Mouse (Mus musculus) kidney, postnatal 36 days (tissue): ENCODE data around the gene Blcap.

Experiments
- DNase-seq, 2 experiments: peaks; one replicate each; pipeline ENCODE4 v3.0.0; 2021 to 2022; ENCODE audit warnings: mixed read lengths in 2 of 2

The Blcap gene

DNA sequence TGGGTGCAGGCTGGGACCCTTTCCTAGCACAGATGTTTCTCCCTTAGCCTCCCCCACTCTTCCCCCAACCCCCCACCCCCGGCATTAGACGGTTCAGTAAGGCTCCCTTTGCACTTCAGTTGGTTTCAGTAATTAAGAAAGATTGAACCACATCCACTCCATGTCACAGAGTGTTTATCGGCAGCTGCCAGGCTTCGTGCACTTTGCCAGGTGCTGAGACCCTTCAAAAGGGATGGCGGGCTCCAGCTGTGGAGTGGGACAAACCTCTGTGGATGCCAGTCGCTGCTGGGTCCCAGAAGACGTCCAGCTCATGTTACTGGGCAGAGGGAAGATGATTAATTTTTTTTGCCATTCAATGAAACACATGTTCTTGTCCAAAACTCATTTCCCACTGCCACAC lies 52.6 kb downstream of the Blcap start:
- DNase-seq, result no peak

DNA sequence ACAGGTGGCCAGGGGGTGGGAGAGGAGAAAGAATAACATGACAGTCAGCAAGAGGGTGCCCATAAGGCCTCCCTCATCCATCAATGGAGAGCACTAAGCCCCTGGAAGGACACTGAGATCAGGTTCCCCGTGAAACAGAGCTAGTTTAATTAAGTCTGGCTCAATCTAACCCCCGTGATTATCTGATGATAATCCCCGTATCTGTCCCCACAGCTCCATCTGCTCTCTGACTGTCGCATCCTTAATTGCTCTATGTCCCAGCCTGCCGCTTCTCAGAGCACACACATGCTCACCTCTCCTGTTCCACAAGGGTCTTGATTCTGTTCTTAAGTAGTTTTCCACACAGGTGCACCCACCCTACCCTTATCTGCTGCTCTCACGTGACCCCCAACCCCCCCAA lies 53.5 kb downstream of the Blcap start:
- DNase-seq, result no peak

DNA sequence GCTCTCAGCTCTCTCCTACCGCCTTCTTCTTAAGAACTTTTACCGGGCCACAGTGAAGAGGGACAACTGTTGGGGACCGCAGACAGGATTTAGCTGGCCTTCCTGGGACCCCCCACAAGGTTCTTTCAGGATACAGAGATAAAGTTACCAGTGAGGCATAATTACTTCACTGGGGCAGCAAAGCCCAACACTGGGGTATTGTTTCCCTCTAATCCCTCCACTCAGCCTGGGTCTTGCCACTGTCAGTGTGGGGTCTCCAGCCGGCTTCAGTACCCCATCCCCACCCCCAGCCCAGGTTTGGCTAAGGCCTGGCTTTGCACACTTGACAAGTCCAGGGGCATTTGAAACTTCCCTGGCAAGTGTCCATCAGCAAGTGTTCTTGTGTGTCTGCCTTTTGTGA lies 56.7 kb downstream of the Blcap start:
- DNase-seq, result no peak

DNA sequence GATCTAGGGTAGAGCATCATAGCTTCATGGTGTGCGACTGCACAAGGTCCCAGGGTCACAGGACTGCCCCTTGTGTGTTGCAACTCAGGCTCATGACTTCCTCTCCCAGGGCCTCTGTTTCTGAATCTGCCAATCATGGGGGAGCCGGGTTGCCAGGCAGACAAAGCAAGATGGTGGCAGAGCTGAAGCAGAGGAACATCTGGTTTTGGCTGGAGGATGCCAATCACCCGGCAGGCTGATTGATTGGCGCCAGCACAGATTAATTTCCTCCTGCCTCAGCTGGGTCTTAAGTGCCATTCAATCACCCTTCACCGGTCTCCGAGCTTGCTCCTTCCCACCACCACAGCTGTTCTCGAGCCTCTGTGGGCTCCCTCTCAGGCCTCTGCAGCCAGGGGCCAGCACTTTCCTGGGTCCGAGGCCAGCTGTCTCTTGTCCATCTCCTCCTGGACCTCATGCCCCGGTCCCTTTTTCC lies 57.3 kb downstream of the Blcap start:
- no peak for DNase-seq

DNA sequence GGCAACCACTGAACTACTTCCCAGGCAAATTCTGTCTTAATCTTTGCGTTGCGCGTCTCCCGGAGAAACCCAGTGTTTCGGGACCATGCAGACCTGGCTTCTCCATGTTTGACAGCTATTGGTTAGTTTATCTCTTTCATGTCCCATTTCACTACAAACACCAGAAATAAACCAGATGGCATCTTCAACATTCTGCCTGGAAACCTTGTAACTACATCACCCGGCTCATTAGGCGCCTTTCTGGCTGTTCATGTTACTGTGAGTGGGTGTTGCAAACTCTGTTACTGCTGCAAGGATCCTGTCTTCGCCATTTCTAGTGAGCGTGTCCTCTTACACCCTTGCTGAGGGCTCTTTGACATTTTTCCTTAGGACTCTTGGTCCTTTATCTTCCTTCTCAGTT lies 58.2 kb downstream of the Blcap start:
- no peak for DNase-seq

DNA sequence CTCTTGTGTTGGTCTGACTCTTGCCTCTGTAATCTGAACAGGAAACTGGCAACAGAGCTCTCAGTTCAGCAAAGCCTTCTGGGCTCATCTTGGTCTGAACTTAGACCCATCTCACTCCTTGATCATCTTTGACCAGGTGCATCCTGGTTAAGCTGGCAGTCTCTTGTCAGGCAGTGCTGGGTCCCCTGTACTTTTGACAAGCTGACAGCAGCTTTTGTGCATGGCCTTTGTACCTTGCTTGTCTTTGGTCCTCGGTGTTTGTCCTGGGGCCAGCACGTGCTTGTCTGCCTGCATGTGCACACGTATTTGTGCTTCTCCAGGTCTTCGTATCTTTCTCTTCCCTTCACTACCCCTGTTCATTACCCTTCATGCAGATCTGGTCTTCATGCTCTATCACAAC lies 61.0 kb downstream of the Blcap start:
- peak; percentile 37 to 60 for DNase-seq

DNA sequence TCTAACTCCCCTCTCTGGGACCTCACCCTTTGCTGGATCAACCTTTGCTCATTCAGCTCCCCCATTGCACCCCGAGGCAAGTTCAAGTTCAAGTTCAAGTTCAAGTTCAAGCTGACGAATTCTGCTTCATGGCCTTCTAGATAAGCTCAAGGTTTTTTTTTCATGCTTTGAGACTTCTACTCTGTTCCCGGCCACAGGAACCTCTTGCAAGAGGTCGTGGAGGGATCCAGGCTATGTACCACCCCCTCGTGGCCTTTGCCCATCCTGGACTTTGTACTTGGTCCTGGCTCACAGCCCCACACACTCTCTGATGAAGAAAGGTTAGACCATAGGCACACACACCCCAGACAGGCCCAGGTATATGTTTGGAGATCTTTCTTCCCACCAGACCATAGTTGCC lies 61.9 kb downstream of the Blcap start:
- DNase-seq, result peak; percentile 75 to 80

DNA sequence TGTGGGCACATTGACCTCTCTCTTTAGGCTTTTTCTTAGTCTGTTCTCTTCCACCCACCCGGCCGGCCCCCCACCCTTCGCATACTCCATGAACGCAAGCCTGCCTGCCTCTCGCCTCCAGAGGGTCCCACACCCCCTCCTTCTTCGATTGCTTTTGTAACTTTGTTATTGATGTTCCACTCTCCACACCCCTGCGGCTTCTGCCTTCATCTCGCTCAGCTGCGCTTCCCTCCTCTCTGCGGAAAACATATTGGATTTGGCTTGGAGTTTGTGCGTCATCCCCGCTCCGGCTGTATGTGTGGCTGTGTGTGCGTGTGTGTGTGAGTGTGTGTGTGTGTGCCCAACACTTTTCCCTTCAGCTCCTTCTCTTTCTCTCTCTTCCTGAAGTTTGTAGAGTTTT lies 64.3 kb downstream of the Blcap start:
- DNase-seq, result no peak
